In the genomic region with DNA sequence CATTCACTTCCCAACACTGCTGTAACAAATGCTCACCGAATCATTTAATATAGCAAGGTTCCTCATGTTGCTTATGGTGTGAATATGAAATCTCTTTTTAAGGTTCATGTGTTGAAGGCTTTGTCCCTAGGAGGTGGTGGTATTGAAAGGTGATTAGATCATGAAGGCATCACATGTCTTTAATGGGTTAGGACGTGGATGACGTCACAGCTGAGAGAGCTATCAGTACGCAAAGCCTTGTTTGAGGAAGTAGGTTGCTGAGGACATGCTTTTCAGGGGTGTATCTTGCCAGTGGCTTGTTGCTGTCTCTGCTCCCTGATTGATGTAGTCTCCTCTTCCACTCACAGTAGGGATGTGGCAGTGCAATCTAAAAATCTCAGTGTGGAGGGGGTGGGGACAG, we compare ENCODE assay signal across 24 mouse cellular contexts.
"Had no signal": no experiment of that assay in that cellular context is flagged by ENCODE, and none has a peak within 500 bp of the region (broad histone marks: within the 10 kb centered on the region; RNA-seq: fewer than 3 reads in every experiment).

No protein-coding gene starts in this region.

- H3K9me3 ChIP-seq: hindbrain, embryonic 10.5 days; hindbrain, embryonic 12.5 days; intestine, embryonic 15.5 days; limb, embryonic 12.5 days; liver, embryonic 13.5 days; liver, embryonic 15.5 days had no signal

- H3K27me3 ChIP-seq: hindbrain, embryonic 12.5 days; intestine, embryonic 15.5 days; limb, embryonic 12.5 days; liver, embryonic 13.5 days; liver, embryonic 15.5 days had no signal

- H3K4me2 ChIP-seq: heart, embryonic 11.5 days; hindbrain, embryonic 12.5 days; hindbrain, embryonic 14.5 days; intestine, embryonic 15.5 days; limb, embryonic 12.5 days; liver, embryonic 11.5 days; liver, embryonic 13.5 days; liver, embryonic 15.5 days had no signal

- H3K36me3 ChIP-seq: hindbrain, embryonic 10.5 days; hindbrain, embryonic 12.5 days; intestine, embryonic 15.5 days; limb, embryonic 12.5 days; liver, embryonic 13.5 days; liver, embryonic 15.5 days had no signal

- H3K27ac ChIP-seq: gastrocnemius, adult 2 months; hindbrain, embryonic 10.5 days; hindbrain, embryonic 12.5 days; hindbrain, embryonic 14.5 days; intestine, embryonic 15.5 days; layer of hippocampus, adult 2 months; left cerebral cortex, adult 2 months; limb, embryonic 12.5 days; liver, embryonic 13.5 days; liver, embryonic 15.5 days had no signal

- H3K9ac ChIP-seq: hindbrain, embryonic 12.5 days; hindbrain, embryonic 14.5 days; intestine, embryonic 15.5 days; limb, embryonic 12.5 days; liver, embryonic 13.5 days; liver, embryonic 15.5 days; liver, postnatal 0 days had no signal

- DNase-seq: gastrocnemius, adult 2 months; gastrocnemius, postnatal 10 days; gastrocnemius, postnatal 25 days; heart, adult 18-20 months; heart, postnatal 10 days; heart, postnatal 4 days; kidney, adult 18-20 months; kidney, adult 8-10 months; kidney, postnatal 10 days; kidney, postnatal 25 days; kidney, postnatal 4 days; liver; liver, embryonic 13.5 days; liver, postnatal 0 days had no signal

- H3K4me3 ChIP-seq: gastrocnemius, adult 2 months; hindbrain, embryonic 10.5 days; hindbrain, embryonic 12.5 days; intestine, embryonic 15.5 days; layer of hippocampus, adult 2 months; left cerebral cortex, adult 2 months; limb, embryonic 12.5 days; liver, embryonic 13.5 days; liver, embryonic 15.5 days had no signal

- H3K4me1 ChIP-seq: hindbrain, embryonic 10.5 days; hindbrain, embryonic 12.5 days; intestine, embryonic 15.5 days; limb, embryonic 12.5 days; liver, embryonic 13.5 days; liver, embryonic 15.5 days had no signal
